In the genomic region with DNA sequence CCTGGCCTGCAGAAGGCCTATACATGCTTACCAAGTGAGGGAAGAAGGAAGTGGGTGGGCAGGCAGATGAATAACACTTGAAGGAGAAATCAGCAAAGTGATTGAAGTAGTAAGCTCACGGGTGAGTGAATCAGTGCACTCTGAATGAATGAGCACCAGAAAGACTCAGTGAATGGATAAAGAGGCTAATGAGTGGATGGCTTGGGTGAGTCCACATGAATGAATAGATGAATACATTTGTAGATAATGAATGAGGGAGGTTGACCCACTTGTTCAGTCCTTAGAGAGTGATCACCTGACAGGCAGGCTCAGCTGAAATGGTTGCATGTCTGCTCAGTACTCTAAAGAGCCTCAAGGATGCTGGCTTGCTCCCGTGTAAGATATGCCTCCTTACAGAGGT, we compare ENCODE assay signal across 15 mouse cellular contexts.
A peak's percentile ranks its signal among the peaks of the same experiment; 100 is the strongest.
DNase-seq lines count a peak whose midpoint lies in the region; ATAC-seq lines count a peak whose summit lies in the region.
"Had no signal": no experiment of that assay in that cellular context is flagged by ENCODE, and none has a peak within 500 bp of the region (broad histone marks: within the 10 kb centered on the region; RNA-seq: fewer than 3 reads in every experiment).

No protein-coding gene starts in this region.

- H3K4me1 ChIP-seq in forebrain, embryonic 15.5 days, result 0 out of 2 replicates have a peak, but pooled peaks cover 3% of the 10 kb centered on the region
- H3K4me1 ChIP-seq in midbrain, embryonic 12.5 days, result 0 out of 2 replicates have a peak, but pooled peaks cover 7% of the 10 kb centered on the region
- H3K4me1 ChIP-seq: kidney, embryonic 15.5 days had no signal

- DNase-seq in frontal cortex, postnatal 10 days (ENCODE audit: low spot score in 2 of 2), result no peak
- DNase-seq in retina, postnatal 7 days (ENCODE audit: low read depth, low spot score), result peak; percentile 24
- DNase-seq in adrenal gland, adult 18-20 months (ENCODE audit: low spot score in 2 of 2), result no peak
- DNase-seq: cerebellum, adult 8-10 months; heart, adult 18-20 months; lung, postnatal 10 days; right cerebral cortex, postnatal 14 days; thymus, postnatal 25 days had no signal

- no peak overlapping the region for H3K9ac ChIP-seq in forebrain, embryonic 15.5 days (replicated peaks)
- no peak overlapping the region for H3K9ac ChIP-seq in midbrain, embryonic 12.5 days (replicated peaks)
- H3K9ac ChIP-seq: kidney, embryonic 15.5 days; liver, embryonic 14.5 days had no signal

- peak; percentile 25; the same call in 1 of the 2 replicates for ATAC-seq in frontal cortex, adult (ENCODE audit: low TSS enrichment)
- peak; percentile 72; the same call in 1 of the 2 replicates for ATAC-seq in forebrain, embryonic 15.5 days (replicated peaks)
- peak; percentile 62; the same call in 1 of the 2 replicates for ATAC-seq in midbrain, embryonic 12.5 days (ENCODE audit: low FRiP score, low read depth)
- no peak for ATAC-seq in megakaryocyte, adult 5-6 weeks (ENCODE audit: poor library complexity, severe bottlenecking)
- ATAC-seq: inflammation-experienced regulatory T-cells, adult 6 months had no signal

- H3K4me2 ChIP-seq in forebrain, embryonic 15.5 days (replicated peaks), result no peak overlapping the region
- no peak overlapping the region for H3K4me2 ChIP-seq in midbrain, embryonic 12.5 days (replicated peaks)
- H3K4me2 ChIP-seq: kidney, embryonic 15.5 days had no signal

- no peaks in the 10 kb centered on the region for H3K36me3 ChIP-seq in forebrain, embryonic 15.5 days
- H3K36me3 ChIP-seq in midbrain, embryonic 12.5 days, result no peaks in the 10 kb centered on the region
- H3K36me3 ChIP-seq: kidney, embryonic 15.5 days had no signal

- H3K27me3 ChIP-seq in forebrain, embryonic 15.5 days, result no peaks in the 10 kb centered on the region
- H3K27me3 ChIP-seq in midbrain, embryonic 12.5 days, result 0 out of 2 replicates have a peak, but pooled peaks cover 3% of the 10 kb centered on the region
- H3K27me3 ChIP-seq: kidney, embryonic 15.5 days had no signal

- WGBS in forebrain, embryonic 15.5 days, result 15% methylated on average over 2 of the region's 2 CpGs
- WGBS in midbrain, embryonic 12.5 days, result 51% methylated on average over 2 of the region's 2 CpGs

- no peak overlapping the region for H3K4me3 ChIP-seq in forebrain, embryonic 15.5 days
- H3K4me3 ChIP-seq in midbrain, embryonic 12.5 days, result no peak overlapping the region
- H3K4me3 ChIP-seq: kidney, embryonic 15.5 days had no signal

- no peaks in the 10 kb centered on the region for H3K9me3 ChIP-seq in forebrain, embryonic 15.5 days
- H3K9me3 ChIP-seq in midbrain, embryonic 12.5 days, result no peaks in the 10 kb centered on the region
- H3K9me3 ChIP-seq: kidney, embryonic 15.5 days had no signal

- no peak overlapping the region for H3K27ac ChIP-seq in forebrain, embryonic 15.5 days (replicated peaks)
- no peak overlapping the region for H3K27ac ChIP-seq in midbrain, embryonic 12.5 days (replicated peaks)
- H3K27ac ChIP-seq: kidney, embryonic 15.5 days; liver, embryonic 14.5 days had no signal
